Mouse (Mus musculus) midbrain, embryonic 16.5 days (tissue): ENCODE data around the gene Rbm17. TPM values are rescaled to one million over a fixed set of nuclear protein-coding genes. Genes with fewer than 3 reads are reported as not detected.
"Not testable (repeated sequence)": the region's sequence is repeated elsewhere in the genome, so short reads cannot be mapped to it uniquely, and the experiment has no call there.

Source experiments
- ATAC-seq: fragments of 200-750 bp; cut with Nextera tagmentation; 2 replicates; pipeline ENCODE4 v1.8.0; 2017; ENCODE audit warnings: moderate TSS enrichment
- H3K27ac ChIP-seq: fragments of 300-500 bp; sonication (generic); 2 replicates; pipeline ENCODE4 v1.5.1; 2014; ENCODE audit warnings: mild to moderate bottlenecking, low read length, mixed read lengths
- H3K27me3 ChIP-seq: fragments of 300-500 bp; sonication (generic); 2 replicates; pipeline ENCODE4 v1.6.1; 2014; ENCODE audit warnings: low read depth, low read length, mixed read lengths; ENCODE audit not compliant: control insufficient read depth, insufficient read depth
- H3K36me3 ChIP-seq: fragments of 300-500 bp; sonication (generic); 2 replicates; pipeline ENCODE4 v1.6.1; 2014; ENCODE audit warnings: mild to moderate bottlenecking, low read length, moderate library complexity, mixed read lengths; ENCODE audit not compliant: control insufficient read depth, insufficient read depth
- H3K4me1 ChIP-seq: fragments of 300-500 bp; sonication (generic); 2 replicates; pipeline ENCODE4 v1.6.1; 2014; ENCODE audit warnings: mild to moderate bottlenecking, low read length, mixed read lengths; ENCODE audit not compliant: control insufficient read depth, insufficient read depth
- H3K4me2 ChIP-seq: fragments of 300-500 bp; sonication (generic); 2 replicates; pipeline ENCODE4 v1.6.1; 2014; ENCODE audit warnings: mild to moderate bottlenecking, low read length, mixed read lengths
- H3K4me3 ChIP-seq: fragments of 300-500 bp; sonication (generic); 2 replicates; pipeline ENCODE4 v1.5.1; 2014; ENCODE audit warnings: low read depth, mild to moderate bottlenecking, low read length, moderate library complexity, mixed read lengths
- H3K9ac ChIP-seq: fragments of 300-500 bp; sonication (generic); 2 replicates; pipeline ENCODE4 v1.6.1; 2014; ENCODE audit warnings: low read depth, low read length, mixed read lengths
- H3K9me3 ChIP-seq: fragments of 300-500 bp; sonication (generic); replicated peaks from 2 replicates; pipeline ENCODE4 v1.6.1; 2014; ENCODE audit warnings: mild to moderate bottlenecking, low read length, mixed read lengths; ENCODE audit not compliant: control insufficient read depth, poor library complexity, severe bottlenecking
- WGBS: fragments of 180-500 bp; shearing (Covaris S2); extraction: QIAGEN DNeasy Blood & Tissue Kit; methylation state at CpG from one replicate; pipeline ENCODE4 v1.1.7; 2014; 5-methylcytosine and 5-hydroxymethylcytosine counted together
- polyA plus RNA-seq: library from polyadenylated mRNA; unstranded; fragments of >200 nt; fragmentation: Nextera tagmentation; extraction: Ambion mirVana; gene quantifications from 2 replicates; pipeline ENCODE4 v1.2.1, GENCODE M21; 2015

The Rbm17 gene
- polyA plus RNA-seq, 1 experiment from 2014 or later, result 132 TPM

- Histone ChIP-seq H3K4me3 (no peak overlapping the region), H3K9me3 (no peaks in the 10 kb centered on the region), H3K4me2 (no peak overlapping the region), H3K36me3 (no peaks in the 10 kb centered on the region), H3K4me1 (no peaks in the 10 kb centered on the region), H3K9ac (no peak overlapping the region), H3K27me3 (no peaks in the 10 kb centered on the region), H3K27ac (no peak overlapping the region)
- ATAC-seq, result no peak
- WGBS, result 80% methylated on average over 3 of the region's 3 CpGs
Measured at GRCm38 (mm10) chr2:11636138-11636480, 32.2 kb upstream of the Rbm17 start.

- no peak for ATAC-seq
- no peaks in the 10 kb centered on the region for H3K9me3 ChIP-seq
- no peaks in the 10 kb centered on the region for H3K36me3 ChIP-seq
- no peak overlapping the region for H3K9ac ChIP-seq
- no peaks in the 10 kb centered on the region for H3K27me3 ChIP-seq
- H3K4me1 ChIP-seq, result no peaks in the 10 kb centered on the region
- no peak overlapping the region for H3K4me2 ChIP-seq
- 98% methylated on average over 5 of the region's 5 CpGs for WGBS
- H3K27ac ChIP-seq, result no peak overlapping the region
- no peak overlapping the region for H3K4me3 ChIP-seq
Measured at GRCm38 (mm10) chr2:11635471-11636137, 31.7 kb upstream of the Rbm17 start.

- Histone ChIP-seq H3K36me3 (no peaks in the 10 kb centered on the region), H3K27ac (no peak overlapping the region), H3K4me2 (no peak overlapping the region), H3K27me3 (no peaks in the 10 kb centered on the region), H3K4me3 (no peak overlapping the region), H3K9ac (no peak overlapping the region), H3K9me3 (no peaks in the 10 kb centered on the region), H3K4me1 (no peaks in the 10 kb centered on the region)
- 87% methylated on average over 6 of the region's 6 CpGs for WGBS
- ATAC-seq, result no peak
Measured at GRCm38 (mm10) chr2:11635035-11635434, 31.1 kb upstream of the Rbm17 start.

GRCm38 (mm10) chr2:11625890-11626289 lies 21.9 kb upstream of the Rbm17 start, which contains the start of gene Gm17490:
TSS of gene Gm17490 (minus strand) at chr2:11626264.
- no peaks in the 10 kb centered on the region for H3K4me1 ChIP-seq
- H3K36me3 ChIP-seq, result no peaks in the 10 kb centered on the region
- H3K9ac ChIP-seq, result no peak within 1 kb of the TSS
- H3K27me3 ChIP-seq, result no peaks in the 10 kb centered on the region
- WGBS, result 94% methylated on average over 5 of the region's 5 CpGs
- H3K9me3 ChIP-seq, result no peaks in the 10 kb centered on the region
- no peak within 1 kb of the TSS for H3K27ac ChIP-seq
- no peak for ATAC-seq
- H3K4me3 ChIP-seq, result no peak within 1 kb of the TSS
- no peak within 1 kb of the TSS for H3K4me2 ChIP-seq

GRCm38 (mm10) chr2:11623726-11624125 lies 19.8 kb upstream of the Rbm17 start:
- 88% methylated on average over 2 of the region's 2 CpGs for WGBS
- Histone ChIP-seq H3K9ac (no peak overlapping the region), H3K4me2 (no peak overlapping the region), H3K36me3 (no peaks in the 10 kb centered on the region), H3K9me3 (no peaks in the 10 kb centered on the region), H3K27me3 (no peaks in the 10 kb centered on the region), H3K27ac (no peak overlapping the region), H3K4me3 (no peak overlapping the region), H3K4me1 (no peaks in the 10 kb centered on the region)
- ATAC-seq, result no peak

- H3K27me3 ChIP-seq, result no peaks in the 10 kb centered on the region
- no peak overlapping the region for H3K9ac ChIP-seq
- H3K4me2 ChIP-seq, result no peak overlapping the region
- no peak for ATAC-seq
- H3K36me3 ChIP-seq, result no peaks in the 10 kb centered on the region
- WGBS, result 86% methylated on average over 7 of the region's 8 CpGs
- no peak overlapping the region for H3K27ac ChIP-seq
- H3K9me3 ChIP-seq, result no peaks in the 10 kb centered on the region
- no peak overlapping the region for H3K4me3 ChIP-seq
- no peaks in the 10 kb centered on the region for H3K4me1 ChIP-seq
Measured at GRCm38 (mm10) chr2:11623173-11623572, 19.2 kb upstream of the Rbm17 start.

GRCm38 (mm10) chr2:11619598-11619997 lies 15.6 kb upstream of the Rbm17 start:
- no peak overlapping the region for H3K27ac ChIP-seq
- WGBS, result 85% methylated on average over 2 of the region's 2 CpGs
- H3K9me3 ChIP-seq, result peaks cover 4% of the 10 kb centered on the region; the same call in 1 of the 2 replicates
- no peak for ATAC-seq
- H3K4me2 ChIP-seq, result no peak overlapping the region
- no peaks in the 10 kb centered on the region for H3K36me3 ChIP-seq
- H3K9ac ChIP-seq, result no peak overlapping the region
- no peaks in the 10 kb centered on the region for H3K4me1 ChIP-seq
- H3K4me3 ChIP-seq, result no peak overlapping the region
- H3K27me3 ChIP-seq, result no peaks in the 10 kb centered on the region

- Histone ChIP-seq H3K9me3 (peaks cover 4% of the 10 kb centered on the region; the same call in 1 of the 2 replicates), H3K27me3 (no peaks in the 10 kb centered on the region), H3K4me1 (no peaks in the 10 kb centered on the region), H3K9ac (no peak overlapping the region), H3K4me3 (no peak overlapping the region), H3K27ac (no peak overlapping the region), H3K36me3 (no peaks in the 10 kb centered on the region), H3K4me2 (no peak overlapping the region)
- no peak for ATAC-seq
- 91% methylated on average over 9 of the region's 9 CpGs for WGBS
Measured at GRCm38 (mm10) chr2:11616846-11617245, 12.9 kb upstream of the Rbm17 start.

- not testable (repeated sequence) for H3K36me3 ChIP-seq, ATAC-seq, H3K9ac ChIP-seq, H3K4me3 ChIP-seq, H3K9me3 ChIP-seq, H3K27ac ChIP-seq, H3K27me3 ChIP-seq, H3K4me2 ChIP-seq, H3K4me1 ChIP-seq
- WGBS, result 90% methylated on average over 6 of the region's 6 CpGs
Measured at GRCm38 (mm10) chr2:11612939-11613338, 9.0 kb upstream of the Rbm17 start.
